Mouse (Mus musculus): ENCODE measurements around the gene Gk2. TPM values are rescaled to one million over a fixed set of nuclear protein-coding genes. Genes with fewer than 3 reads are reported as not detected.

Gene Gk2
- not detected for total RNA-seq (2021)
- long read RNA-seq = 0 reads

- no peak for DNase-seq (ENCODE audit: low spot score in 2 of 2)
Observed at GRCm38 (mm10) chr5:97456816-97457215, at the start of gene Gk2. Gene Gk2 (minus strand): TSS chr5:97457021.

GRCm38 (mm10) chr5:97498041-97498440 lies 41.2 kb upstream of the Gk2 start:
- no peak for DNase-seq (ENCODE audit: low spot score in 2 of 2)

GRCm38 (mm10) chr5:97495488-97496092 lies 38.8 kb upstream of the Gk2 start:
- no peak for DNase-seq (ENCODE audit: low spot score in 2 of 2)

GRCm38 (mm10) chr5:97493421-97493820 lies 36.6 kb upstream of the Gk2 start:
- DNase-seq (ENCODE audit: low spot score in 2 of 2) = no peak

GRCm38 (mm10) chr5:97486141-97486540 lies 29.3 kb upstream of the Gk2 start:
- DNase-seq (ENCODE audit: low spot score in 2 of 2) = no peak

- DNase-seq (ENCODE audit: low spot score in 2 of 2) = no peak
Observed at GRCm38 (mm10) chr5:97479991-97480390, 23.2 kb upstream of the Gk2 start.

- no peak for DNase-seq (ENCODE audit: low spot score in 2 of 2)
Observed at GRCm38 (mm10) chr5:97467246-97467645, 10.4 kb upstream of the Gk2 start.

- peak in 1 of 2 experiments; percentile 4 for DNase-seq (ENCODE audit: low spot score in 2 of 2)
Observed at GRCm38 (mm10) chr5:97466430-97467158, 9.8 kb upstream of the Gk2 start.

- no peak for DNase-seq (ENCODE audit: low spot score in 2 of 2)
Observed at GRCm38 (mm10) chr5:97465956-97466355, 9.1 kb upstream of the Gk2 start.

- DNase-seq (ENCODE audit: low spot score in 2 of 2) = no peak
Observed at GRCm38 (mm10) chr5:97462856-97463255, 6.0 kb upstream of the Gk2 start.

GRCm38 (mm10) chr5:97451451-97451850 lies 5.4 kb downstream of the Gk2 start:
- no peak for DNase-seq (ENCODE audit: low spot score in 2 of 2)

GRCm38 (mm10) chr5:97444191-97444590 lies 12.6 kb downstream of the Gk2 start:
- DNase-seq (ENCODE audit: low spot score in 2 of 2) = no peak

GRCm38 (mm10) chr5:97432512-97432911 lies 24.3 kb downstream of the Gk2 start:
- peak in 1 of 2 experiments; percentile 51 for DNase-seq (ENCODE audit: low spot score in 2 of 2)

GRCm38 (mm10) chr5:97429976-97430375 lies 26.8 kb downstream of the Gk2 start:
- DNase-seq (ENCODE audit: low spot score in 2 of 2) = no peak

GRCm38 (mm10) chr5:97421669-97422068 lies 35.2 kb downstream of the Gk2 start:
- no peak for DNase-seq (ENCODE audit: low spot score in 2 of 2)

GRCm38 (mm10) chr5:97417185-97417584 lies 39.6 kb downstream of the Gk2 start:
- no peak for DNase-seq (ENCODE audit: low spot score in 2 of 2)

GRCm38 (mm10) chr5:97415837-97416236 lies 41.0 kb downstream of the Gk2 start:
- peak; percentile 57 to 86 for DNase-seq (ENCODE audit: low spot score in 2 of 2)

GRCm38 (mm10) chr5:97413716-97414115 lies 43.1 kb downstream of the Gk2 start:
- DNase-seq (ENCODE audit: low spot score in 2 of 2) = peak in 1 of 2 experiments; percentile 36

GRCm38 (mm10) chr5:97410190-97410589 lies 46.6 kb downstream of the Gk2 start:
- DNase-seq (ENCODE audit: low spot score in 2 of 2) = peak in 1 of 2 experiments; percentile 24

- DNase-seq (ENCODE audit: low spot score in 2 of 2) = no peak
Observed at GRCm38 (mm10) chr5:97409234-97409704, 47.6 kb downstream of the Gk2 start.
